Mouse (Mus musculus) stomach, postnatal 0 days (tissue): Measurements from ENCODE around the gene Gdap1l1.

Experiments
- CTCF ChIP-seq: IDR thresholded peaks from 2 replicates; pipeline ENCODE4 v1.5.1; 2016; ENCODE audit warnings: antibody characterized with exemption, low read depth, mild to moderate bottlenecking, moderate library complexity
- EP300 ChIP-seq: optimal IDR thresholded peaks from 2 replicates; pipeline ENCODE3; 2016; ENCODE audit warnings: antibody characterized with exemption

DNA sequence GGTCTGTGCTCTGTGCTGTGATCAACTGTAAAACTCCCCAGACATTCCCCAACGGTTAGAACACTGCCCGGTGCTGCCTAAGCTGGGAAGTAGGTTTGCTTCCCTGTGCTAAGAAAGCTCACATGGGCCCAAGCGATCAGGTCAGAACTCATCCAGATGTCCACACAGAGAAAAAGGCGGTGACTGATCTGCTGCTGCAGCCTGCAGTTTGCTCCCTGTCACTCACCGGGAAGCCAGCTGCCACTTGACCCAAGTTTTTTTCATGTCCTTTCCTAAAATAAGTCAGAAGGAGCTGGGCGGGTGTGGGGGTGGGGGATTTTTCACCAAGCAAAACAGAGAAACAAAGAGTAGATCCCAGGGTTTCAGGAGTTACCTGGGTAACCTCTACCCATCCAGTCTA lies 26.3 kb downstream of the Gdap1l1 start:
- TF ChIP-seq CTCF (no peak), EP300 (no peak)
